Mouse (Mus musculus) forebrain, embryonic 14.5 days (tissue): Measurements from ENCODE around the gene Nup188. TPM values are rescaled to one million over a fixed set of nuclear protein-coding genes. Genes with fewer than 3 reads are reported as not detected.

ENCODE experiments used
- ATAC-seq: fragments of 200-750 bp; cut with Nextera tagmentation; 2 replicates; pipeline ENCODE4 v1.8.0; 2017; ENCODE audit warnings: mild to moderate bottlenecking, moderate library complexity
- DNase-seq: peaks from one replicate; pipeline ENCODE4 v3.0.0-alpha.2; 2015; ENCODE audit warnings: low spot score
- H3K27ac ChIP-seq: fragments of 300-500 bp; sonication (generic); 2 replicates; pipeline ENCODE4 v1.5.1; 2014; ENCODE audit warnings: low read depth, mild to moderate bottlenecking, control low read depth, low read length, moderate library complexity
- H3K27me3 ChIP-seq: fragments of 300-500 bp; sonication (generic); replicated peaks from 2 replicates; pipeline ENCODE4 v1.6.1; 2014; ENCODE audit warnings: low read length, control low read depth, mixed read lengths; ENCODE audit not compliant: control insufficient read depth, insufficient read depth
- H3K36me3 ChIP-seq: fragments of 300-500 bp; sonication (generic); 2 replicates; pipeline ENCODE4 v1.6.1; 2014; ENCODE audit warnings: low read length, control low read depth; ENCODE audit not compliant: control insufficient read depth, insufficient read depth
- H3K4me1 ChIP-seq: fragments of 300-500 bp; sonication (generic); 2 replicates; pipeline ENCODE4 v1.6.1; 2014; ENCODE audit warnings: antibody characterized with exemption, low read length, control low read depth; ENCODE audit not compliant: control insufficient read depth, insufficient read depth
- H3K4me2 ChIP-seq: fragments of 300-500 bp; sonication (generic); 2 replicates; pipeline ENCODE4 v1.6.1; 2014; ENCODE audit warnings: mild to moderate bottlenecking, control low read depth, low read length
- H3K4me3 ChIP-seq: fragments of 300-500 bp; sonication (generic); 2 replicates; pipeline ENCODE4 v1.5.1; 2014; ENCODE audit warnings: low read depth, low read length, control low read depth
- H3K9ac ChIP-seq: fragments of 300-500 bp; sonication (generic); 2 replicates; pipeline ENCODE4 v1.6.1; 2014; ENCODE audit warnings: mild to moderate bottlenecking, low read length, control low read depth, moderate library complexity
- H3K9me3 ChIP-seq: fragments of 300-500 bp; sonication (generic); replicated peaks from 2 replicates; pipeline ENCODE4 v1.6.1; 2016; ENCODE audit warnings: low read length, control low read depth, mixed read lengths; ENCODE audit not compliant: control insufficient read depth
- WGBS: fragments of 180-500 bp; shearing (Covaris S2); extraction: QIAGEN DNeasy Blood & Tissue Kit; methylation state at CpG from one replicate; pipeline ENCODE4 v1.1.7; 2014; 5-methylcytosine and 5-hydroxymethylcytosine counted together
- polyA plus RNA-seq: library from polyadenylated mRNA; unstranded; fragments of >200 nt; fragmentation: Nextera tagmentation; extraction: Ambion mirVana; gene quantifications from 2 replicates; pipeline ENCODE4 v1.2.1, GENCODE M21; 2014

Gene Nup188
- polyA plus RNA-seq, 1 experiment from 2014 or later: 25.6 TPM

DNA sequence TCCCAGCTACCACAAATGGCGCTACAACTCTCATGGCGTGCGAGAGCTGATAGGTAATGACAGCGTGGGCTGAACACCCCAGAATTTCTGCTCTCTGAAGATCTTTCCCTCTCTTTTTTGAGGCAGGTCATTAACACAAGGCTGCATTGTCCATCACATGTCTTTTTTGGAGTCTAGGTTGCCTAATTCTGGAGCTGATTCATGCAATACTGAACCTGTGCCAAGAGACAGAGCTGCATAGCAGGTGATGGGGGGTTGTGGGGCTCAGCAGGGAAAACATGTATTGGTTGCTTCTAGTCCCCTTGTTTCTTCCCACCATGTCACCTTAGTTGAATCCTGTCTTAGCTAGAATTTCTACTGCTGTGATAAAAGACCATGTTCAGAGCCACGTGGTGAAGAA, 39.1 kb downstream of the Nup188 start:
- Histone ChIP-seq H3K4me2 (no peak overlapping the region), H3K27me3 (no peaks in the 10 kb centered on the region), H3K27ac (no peak overlapping the region), H3K4me1 (no peaks in the 10 kb centered on the region), H3K9ac (no peak overlapping the region), H3K36me3 (peaks cover 95% of the 10 kb centered on the region), H3K4me3 (no peak overlapping the region), H3K9me3 (no peaks in the 10 kb centered on the region)
- DNase-seq (no peak), ATAC-seq (no peak)
- 97% methylated on average over 5 of the region's 5 CpGs for WGBS

- 95% methylated on average over 7 of the region's 7 CpGs for WGBS
- H3K9ac ChIP-seq: no peak overlapping the region
- no peaks in the 10 kb centered on the region for H3K27me3 ChIP-seq
- ATAC-seq (no peak), DNase-seq (no peak)
- no peaks in the 10 kb centered on the region for H3K9me3 ChIP-seq
- no peaks in the 10 kb centered on the region for H3K4me1 ChIP-seq
- H3K4me2 ChIP-seq: no peak overlapping the region
- no peak overlapping the region for H3K4me3 ChIP-seq
- peaks cover 97% of the 10 kb centered on the region for H3K36me3 ChIP-seq
- no peak overlapping the region for H3K27ac ChIP-seq
These were observed 41.1 kb downstream of the Nup188 start for GRCm38 (mm10) chr2:30327276-30327675.

GRCm38 (mm10) chr2:30328791-30329190, 42.6 kb downstream of the Nup188 start:
- WGBS: 95% methylated on average over 3 of the region's 3 CpGs
- Histone ChIP-seq H3K27ac (no peak overlapping the region), H3K9ac (no peak overlapping the region), H3K9me3 (no peaks in the 10 kb centered on the region), H3K4me2 (no peak overlapping the region), H3K36me3 (peaks cover 97% of the 10 kb centered on the region), H3K4me3 (no peak overlapping the region), H3K4me1 (no peaks in the 10 kb centered on the region), H3K27me3 (no peaks in the 10 kb centered on the region)
- no peak for ATAC-seq
- DNase-seq: no peak

GRCm38 (mm10) chr2:30335324-30335723, 49.1 kb downstream of the Nup188 start:
- Histone ChIP-seq H3K9me3 (no peaks in the 10 kb centered on the region), H3K4me2 (no peak overlapping the region), H3K4me3 (no peak overlapping the region), H3K36me3 (peaks cover 98% of the 10 kb centered on the region), H3K9ac (no peak overlapping the region), H3K4me1 (no peaks in the 10 kb centered on the region), H3K27ac (no peak overlapping the region), H3K27me3 (no peaks in the 10 kb centered on the region)
- 91% methylated on average over 2 of the region's 2 CpGs for WGBS
- DNase-seq (no peak), ATAC-seq (no peak)

DNA sequence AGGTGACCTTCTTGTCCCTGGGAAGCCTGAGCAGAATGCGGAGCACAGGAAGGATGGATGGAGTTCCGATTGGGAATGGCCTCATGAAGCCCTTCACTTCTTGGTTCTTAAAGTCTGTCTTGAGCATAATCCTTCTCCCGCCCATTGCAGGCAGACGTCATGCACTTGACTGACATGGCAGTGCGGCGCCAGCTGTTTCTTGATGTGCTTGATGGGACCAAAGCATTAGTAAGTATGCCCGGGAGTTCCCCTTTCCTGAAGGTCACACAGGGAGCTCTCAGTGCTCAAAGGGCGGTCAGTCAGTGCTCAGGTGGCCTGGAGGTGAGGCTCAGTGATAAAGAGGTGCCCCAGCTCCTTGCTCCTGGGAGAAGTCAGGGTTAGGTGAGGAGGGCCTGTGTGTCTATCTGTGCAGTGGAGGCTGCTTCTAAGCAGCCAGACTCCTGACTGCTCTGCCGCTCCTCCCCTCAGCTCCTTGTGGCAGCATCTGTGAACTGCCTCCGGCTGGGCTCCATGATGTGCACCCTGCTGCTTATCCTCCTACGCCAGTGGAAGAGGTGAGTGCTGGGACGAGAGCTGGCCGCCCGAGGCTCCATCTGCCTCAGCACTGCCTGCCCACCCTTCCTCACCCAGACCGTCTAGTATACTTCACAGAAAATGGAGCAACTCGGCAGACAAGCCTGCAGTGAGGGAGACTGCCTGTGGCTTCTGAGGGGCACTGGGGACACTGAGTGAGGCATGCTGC, 50.1 kb downstream of the Nup188 start:
- H3K9ac ChIP-seq: no peak overlapping the region
- ATAC-seq (no peak), DNase-seq (no peak)
- H3K9me3 ChIP-seq: no peaks in the 10 kb centered on the region
- H3K36me3 ChIP-seq: peaks cover 98% of the 10 kb centered on the region
- H3K27me3 ChIP-seq: no peaks in the 10 kb centered on the region
- WGBS: 86% methylated on average over 16 of the region's 16 CpGs
- H3K4me3 ChIP-seq: no peak overlapping the region
- no peak overlapping the region for H3K4me2 ChIP-seq
- H3K27ac ChIP-seq: no peak overlapping the region
- H3K4me1 ChIP-seq: no peaks in the 10 kb centered on the region

- Histone ChIP-seq H3K4me1 (no peaks in the 10 kb centered on the region), H3K4me3 (no peak overlapping the region), H3K9ac (no peak overlapping the region), H3K4me2 (no peak overlapping the region), H3K27ac (no peak overlapping the region), H3K27me3 (no peaks in the 10 kb centered on the region), H3K9me3 (no peaks in the 10 kb centered on the region), H3K36me3 (peaks cover 98% of the 10 kb centered on the region)
- no peak for ATAC-seq
- WGBS: 89% methylated on average over 12 of the region's 12 CpGs
- DNase-seq: no peak
These were observed 51.0 kb downstream of the Nup188 start for GRCm38 (mm10) chr2:30337179-30337578.

GRCm38 (mm10) chr2:30342061-30342460, 55.9 kb downstream of the Nup188 start:
- peaks cover 98% of the 10 kb centered on the region for H3K36me3 ChIP-seq
- no peaks in the 10 kb centered on the region for H3K9me3 ChIP-seq
- DNase-seq (no peak), ATAC-seq (no peak)
- H3K27ac ChIP-seq: no peak overlapping the region
- no peak overlapping the region for H3K4me3 ChIP-seq
- H3K9ac ChIP-seq: no peak overlapping the region
- no peak overlapping the region for H3K4me2 ChIP-seq
- no peaks in the 10 kb centered on the region for H3K27me3 ChIP-seq
- WGBS: 92% methylated on average over 3 of the region's 3 CpGs
- no peaks in the 10 kb centered on the region for H3K4me1 ChIP-seq

GRCm38 (mm10) chr2:30342544-30342943, 56.3 kb downstream of the Nup188 start:
- Histone ChIP-seq H3K4me3 (no peak overlapping the region), H3K27ac (no peak overlapping the region), H3K9me3 (no peaks in the 10 kb centered on the region), H3K36me3 (peaks cover 98% of the 10 kb centered on the region), H3K27me3 (no peaks in the 10 kb centered on the region), H3K4me1 (no peaks in the 10 kb centered on the region), H3K4me2 (no peak overlapping the region), H3K9ac (no peak overlapping the region)
- ATAC-seq: no peak
- no peak for DNase-seq
- WGBS: 91% methylated on average over 7 of the region's 7 CpGs

DNA sequence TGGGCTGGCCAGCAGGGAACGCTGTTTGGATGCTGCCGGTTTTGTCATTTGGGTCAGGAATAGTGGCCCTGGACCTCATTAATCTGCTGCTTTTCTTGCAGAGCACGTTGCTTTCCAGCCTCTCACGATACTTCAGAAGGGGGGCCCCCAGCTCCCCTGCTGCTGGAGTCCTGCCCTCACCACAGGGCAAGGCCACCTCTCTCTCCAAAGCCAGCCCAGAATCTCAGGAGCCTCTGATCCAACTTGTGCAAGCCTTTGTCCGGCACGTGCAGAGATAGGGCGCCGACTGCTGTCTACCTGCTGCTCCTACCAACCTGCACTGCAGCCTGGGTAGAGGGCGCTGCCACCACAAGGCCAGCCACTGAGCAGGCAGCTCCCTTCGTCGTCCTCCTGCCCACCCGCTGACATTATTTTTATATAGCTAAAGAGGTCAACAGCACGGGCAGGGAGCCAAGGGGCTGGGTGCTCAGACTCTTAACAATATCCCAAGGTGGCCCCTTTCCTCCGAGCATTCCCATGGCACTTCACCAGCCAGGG, 57.5 kb downstream of the Nup188 start:
- no peak overlapping the region for H3K4me3 ChIP-seq
- ATAC-seq (no peak; the same call in 1 of the 2 replicates), DNase-seq (no peak)
- no peaks in the 10 kb centered on the region for H3K9me3 ChIP-seq
- 68% methylated on average over 14 of the region's 14 CpGs for WGBS
- H3K4me2 ChIP-seq: no peak overlapping the region
- peaks cover 99% of the 10 kb centered on the region for H3K36me3 ChIP-seq
- no peaks in the 10 kb centered on the region for H3K27me3 ChIP-seq
- H3K9ac ChIP-seq: no peak overlapping the region
- 0 out of 2 replicates have a peak overlapping the region, but pooled peaks have one; percentile 1 for H3K27ac ChIP-seq
- no peaks in the 10 kb centered on the region for H3K4me1 ChIP-seq
